Mouse (Mus musculus) neural tube, embryonic 11.5 days (tissue): ENCODE results near the gene E130114P18Rik. TPM values are rescaled to one million over a fixed set of nuclear protein-coding genes. Genes with fewer than 3 reads are reported as not detected.

ENCODE experiments used
- ATAC-seq: fragments of 200-750 bp; cut with Nextera tagmentation; 2 replicates; pipeline ENCODE4 v1.8.0; 2017; ENCODE audit warnings: moderate number of reproducible peaks, mild to moderate bottlenecking, moderate TSS enrichment, moderate library complexity; ENCODE audit not compliant: insufficient read depth, low FRiP score, low TSS enrichment
- DNase-seq: peaks from one replicate; pipeline ENCODE4 v3.0.0-alpha.2; 2015; ENCODE audit warnings: low spot score
- H3K27ac ChIP-seq: fragments of 300-500 bp; sonication (generic); 2 replicates; pipeline ENCODE4 v1.5.1; 2014; ENCODE audit warnings: low read depth, mild to moderate bottlenecking, low read length
- H3K27me3 ChIP-seq: fragments of 300-500 bp; sonication (generic); 2 replicates; pipeline ENCODE4 v1.6.1; 2014; ENCODE audit warnings: mild to moderate bottlenecking, low read length, mixed read lengths; ENCODE audit not compliant: control insufficient read depth, insufficient read depth
- H3K36me3 ChIP-seq: fragments of 300-500 bp; sonication (generic); 2 replicates; pipeline ENCODE4 v1.6.1; 2014; ENCODE audit warnings: mild to moderate bottlenecking, low read length, moderate library complexity, mixed read lengths; ENCODE audit not compliant: control insufficient read depth, insufficient read depth
- H3K4me1 ChIP-seq: fragments of 300-500 bp; sonication (generic); 2 replicates; pipeline ENCODE4 v1.6.1; 2014; ENCODE audit warnings: low read length, mixed read lengths; ENCODE audit not compliant: control insufficient read depth, insufficient read depth
- H3K4me2 ChIP-seq: fragments of 300-500 bp; sonication (generic); 2 replicates; pipeline ENCODE4 v1.6.1; 2014; ENCODE audit warnings: low read depth, mild to moderate bottlenecking, moderate library complexity
- H3K4me3 ChIP-seq: fragments of 300-500 bp; sonication (generic); 2 replicates; pipeline ENCODE4 v1.5.1; 2014; ENCODE audit warnings: low read depth, low read length
- H3K9ac ChIP-seq: fragments of 300-500 bp; sonication (generic); 2 replicates; pipeline ENCODE4 v1.6.1; 2014; ENCODE audit warnings: mild to moderate bottlenecking, low read length
- H3K9me3 ChIP-seq: fragments of 300-500 bp; sonication (generic); 2 replicates; pipeline ENCODE4 v1.6.1; 2016; ENCODE audit warnings: low read length; ENCODE audit not compliant: control insufficient read depth
- WGBS: fragments of 180-500 bp; shearing (Covaris S2); extraction: QIAGEN DNeasy Blood & Tissue Kit; methylation state at CpG from one replicate; pipeline ENCODE4 v1.1.7; 2014; 5-methylcytosine and 5-hydroxymethylcytosine counted together
- polyA plus RNA-seq: library from polyadenylated mRNA; unstranded; fragments of >200 nt; fragmentation: Nextera tagmentation; extraction: Ambion mirVana; gene quantifications from 2 replicates; pipeline ENCODE4 v1.2.1, GENCODE M21; 2014

Gene E130114P18Rik
- polyA plus RNA-seq, 1 experiment from 2014 or later, result 9.1 TPM

- DNase-seq (no peak), ATAC-seq (no peak)
- H3K4me1 ChIP-seq, result no peaks in the 10 kb centered on the region
- no peak overlapping the region for H3K9ac ChIP-seq
- 84% methylated on average over 8 of the region's 8 CpGs for WGBS
- H3K9me3 ChIP-seq, result no peaks in the 10 kb centered on the region
- no peaks in the 10 kb centered on the region for H3K36me3 ChIP-seq
- H3K4me2 ChIP-seq, result no peak overlapping the region
- H3K27ac ChIP-seq, result no peak overlapping the region
- no peaks in the 10 kb centered on the region for H3K27me3 ChIP-seq
- no peak overlapping the region for H3K4me3 ChIP-seq
Measured at GRCm38 (mm10) chr4:97819101-97819500, 41.2 kb upstream of the E130114P18Rik start.

GRCm38 (mm10) chr4:97818498-97818897 lies 40.6 kb upstream of the E130114P18Rik start:
- no peak overlapping the region for H3K27ac ChIP-seq
- WGBS, result 93% methylated on average over 3 of the region's 3 CpGs
- H3K36me3 ChIP-seq, result no peaks in the 10 kb centered on the region
- no peaks in the 10 kb centered on the region for H3K4me1 ChIP-seq
- no peaks in the 10 kb centered on the region for H3K9me3 ChIP-seq
- no peak overlapping the region for H3K4me3 ChIP-seq
- no peak overlapping the region for H3K4me2 ChIP-seq
- DNase-seq (no peak), ATAC-seq (no peak)
- H3K27me3 ChIP-seq, result no peaks in the 10 kb centered on the region
- H3K9ac ChIP-seq, result no peak overlapping the region

GRCm38 (mm10) chr4:97817741-97818140 lies 39.9 kb upstream of the E130114P18Rik start:
- Histone ChIP-seq H3K9me3 (no peaks in the 10 kb centered on the region), H3K36me3 (no peaks in the 10 kb centered on the region), H3K4me2 (no peak overlapping the region), H3K4me3 (no peak overlapping the region), H3K4me1 (no peaks in the 10 kb centered on the region), H3K27me3 (no peaks in the 10 kb centered on the region), H3K9ac (no peak overlapping the region), H3K27ac (no peak overlapping the region)
- 93% methylated on average over 1 of the region's 1 CpGs for WGBS
- ATAC-seq, result no peak
- no peak for DNase-seq

GRCm38 (mm10) chr4:97816753-97817152 lies 38.9 kb upstream of the E130114P18Rik start:
- H3K9me3 ChIP-seq, result no peaks in the 10 kb centered on the region
- DNase-seq (no peak), ATAC-seq (no peak)
- no peaks in the 10 kb centered on the region for H3K4me1 ChIP-seq
- H3K9ac ChIP-seq, result no peak overlapping the region
- no peak overlapping the region for H3K27ac ChIP-seq
- WGBS, result 88% methylated on average over 3 of the region's 3 CpGs
- no peaks in the 10 kb centered on the region for H3K36me3 ChIP-seq
- no peak overlapping the region for H3K4me3 ChIP-seq
- no peaks in the 10 kb centered on the region for H3K27me3 ChIP-seq
- H3K4me2 ChIP-seq, result no peak overlapping the region

GRCm38 (mm10) chr4:97816001-97816400 lies 38.1 kb upstream of the E130114P18Rik start:
- Histone ChIP-seq H3K27ac (no peak overlapping the region), H3K4me3 (no peak overlapping the region), H3K27me3 (no peaks in the 10 kb centered on the region), H3K36me3 (no peaks in the 10 kb centered on the region), H3K9me3 (no peaks in the 10 kb centered on the region), H3K4me2 (no peak overlapping the region), H3K9ac (no peak overlapping the region), H3K4me1 (no peaks in the 10 kb centered on the region)
- ATAC-seq, result no peak
- no peak for DNase-seq

- no peaks in the 10 kb centered on the region for H3K27me3 ChIP-seq
- H3K4me2 ChIP-seq, result no peak overlapping the region
- 86% methylated on average over 7 of the region's 7 CpGs for WGBS
- no peak overlapping the region for H3K27ac ChIP-seq
- no peak overlapping the region for H3K9ac ChIP-seq
- ATAC-seq, result no peak
- no peaks in the 10 kb centered on the region for H3K36me3 ChIP-seq
- no peaks in the 10 kb centered on the region for H3K4me1 ChIP-seq
- H3K9me3 ChIP-seq, result no peaks in the 10 kb centered on the region
- DNase-seq, result no peak
- H3K4me3 ChIP-seq, result no peak overlapping the region
Measured at GRCm38 (mm10) chr4:97814515-97814914, 36.6 kb upstream of the E130114P18Rik start.

- Histone ChIP-seq H3K4me1 (no peaks in the 10 kb centered on the region), H3K27ac (no peak overlapping the region), H3K27me3 (no peaks in the 10 kb centered on the region), H3K4me2 (no peak overlapping the region), H3K36me3 (no peaks in the 10 kb centered on the region), H3K9ac (no peak overlapping the region), H3K9me3 (no peaks in the 10 kb centered on the region), H3K4me3 (no peak overlapping the region)
- no peak for DNase-seq
- ATAC-seq, result no peak
- 81% methylated on average over 4 of the region's 4 CpGs for WGBS
Measured at GRCm38 (mm10) chr4:97813996-97814395, 36.1 kb upstream of the E130114P18Rik start.

GRCm38 (mm10) chr4:97813035-97813434 lies 35.2 kb upstream of the E130114P18Rik start:
- Histone ChIP-seq H3K27me3 (no peaks in the 10 kb centered on the region), H3K4me2 (no peak overlapping the region), H3K9me3 (no peaks in the 10 kb centered on the region), H3K36me3 (no peaks in the 10 kb centered on the region), H3K4me1 (no peaks in the 10 kb centered on the region), H3K9ac (no peak overlapping the region), H3K4me3 (no peak overlapping the region), H3K27ac (no peak overlapping the region)
- 86% methylated on average over 5 of the region's 5 CpGs for WGBS
- DNase-seq (no peak), ATAC-seq (no peak)

GRCm38 (mm10) chr4:97810348-97810939 lies 32.6 kb upstream of the E130114P18Rik start:
- Histone ChIP-seq H3K4me3 (no peak overlapping the region), H3K27ac (no peak overlapping the region), H3K4me2 (no peak overlapping the region), H3K9me3 (no peaks in the 10 kb centered on the region), H3K4me1 (0 out of 2 replicates have a peak, but pooled peaks cover 3% of the 10 kb centered on the region), H3K36me3 (no peaks in the 10 kb centered on the region), H3K9ac (no peak overlapping the region), H3K27me3 (no peaks in the 10 kb centered on the region)
- no peak for DNase-seq
- WGBS, result 91% methylated on average over 7 of the region's 7 CpGs
- ATAC-seq, result no peak
